In the genomic region with DNA sequence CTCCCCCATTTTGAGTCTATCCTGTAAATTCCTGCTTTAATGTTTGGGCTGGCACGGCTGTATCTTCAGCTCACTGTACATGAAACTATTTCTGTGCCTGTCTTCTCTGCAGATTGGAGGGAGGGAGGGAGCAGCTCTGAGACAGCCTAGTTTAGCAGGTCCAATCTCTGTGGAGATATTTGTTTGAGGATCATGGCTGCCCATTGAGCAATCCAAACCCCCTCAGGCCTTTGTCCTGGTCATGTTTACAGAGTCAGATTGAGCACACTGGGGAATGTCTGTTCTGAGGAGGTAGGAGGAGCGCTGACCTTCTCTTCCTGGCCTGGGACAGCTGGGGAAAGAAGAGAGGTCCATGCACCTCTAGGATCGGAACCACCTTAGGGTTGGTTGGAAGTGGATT, we compare ENCODE assay signal across 23 mouse cellular contexts. TPM values are rescaled to one million over a fixed set of nuclear protein-coding genes. Genes with fewer than 3 reads are reported as not detected.
A peak's percentile ranks its signal among the peaks of the same experiment; 100 is the strongest.
DNase-seq lines count a peak whose midpoint lies in the region; ATAC-seq and TF ChIP-seq lines count a peak whose summit lies in the region.
"Had no signal": no experiment of that assay in that cellular context is flagged by ENCODE, and none has a peak within 500 bp of the region (broad histone marks: within the 10 kb centered on the region; RNA-seq: fewer than 3 reads in every experiment).

No protein-coding gene starts in this region.

- peak; percentile 37; the same call in 1 of the 2 replicates for ATAC-seq in heart, postnatal 0 days (ENCODE audit: insufficient read depth, low read depth)
- peak; percentile 92 for ATAC-seq in liver, embryonic 16.5 days (ENCODE audit: low read depth)
- ATAC-seq: forebrain, embryonic 14.5 days; hindbrain, embryonic 16.5 days; intestine, embryonic 15.5 days; midbrain, embryonic 13.5 days; Patski had no signal

- no peaks in the 10 kb centered on the region for H3K36me3 ChIP-seq in heart, postnatal 0 days (replicated peaks; ENCODE audit: control insufficient read depth, insufficient read depth, low read length)
- no peaks in the 10 kb centered on the region for H3K36me3 ChIP-seq in liver, adult 2 months (ENCODE audit: control insufficient read depth, insufficient read depth, low read length)
- no peaks in the 10 kb centered on the region for H3K36me3 ChIP-seq in liver, embryonic 16.5 days (ENCODE audit: control insufficient read depth, insufficient read depth)
- H3K36me3 ChIP-seq: intestine, embryonic 15.5 days; kidney, embryonic 15.5 days; limb, embryonic 10.5 days; midbrain, embryonic 13.5 days had no signal

- intact Hi-C loops in heart, postnatal 14 days (cut with DNase I), result no loop called here

- no peak for TF ChIP-seq EP300 in heart, postnatal 0 days (IDR thresholded peaks at IDR 0.05; ENCODE audit: low read depth)

- H3K27me3 ChIP-seq in heart, postnatal 0 days (ENCODE audit: control insufficient read depth, insufficient read depth, low read length), result no peaks in the 10 kb centered on the region
- H3K27me3 ChIP-seq in liver, adult 2 months (ENCODE audit: control insufficient read depth, insufficient read depth, low read length), result no peaks in the 10 kb centered on the region
- H3K27me3 ChIP-seq in liver, embryonic 16.5 days (ENCODE audit: control insufficient read depth, insufficient read depth, low read depth, low read length), result no peaks in the 10 kb centered on the region
- H3K27me3 ChIP-seq: intestine, embryonic 15.5 days; kidney, embryonic 15.5 days; midbrain, embryonic 13.5 days; Patski had no signal

- H3K9me3 ChIP-seq in heart, postnatal 0 days (replicated peaks; ENCODE audit: control insufficient read depth, low read length), result no peaks in the 10 kb centered on the region
- H3K9me3 ChIP-seq in liver, embryonic 16.5 days (replicated peaks; ENCODE audit: control insufficient read depth, low read length), result no peaks in the 10 kb centered on the region
- H3K9me3 ChIP-seq: intestine, embryonic 15.5 days; kidney, embryonic 15.5 days; limb, embryonic 10.5 days; megakaryocyte, embryonic 14.5 days; midbrain, embryonic 13.5 days had no signal

- H3K4me2 ChIP-seq in heart, postnatal 0 days (ENCODE audit: low read depth, low read length), result no peak overlapping the region
- no peak overlapping the region for H3K4me2 ChIP-seq in liver, embryonic 16.5 days (ENCODE audit: low read depth, low read length)
- H3K4me2 ChIP-seq: heart, embryonic 11.5 days; intestine, embryonic 15.5 days; kidney, embryonic 15.5 days; midbrain, embryonic 13.5 days had no signal

- TF ChIP-seq CTCF in heart, postnatal 0 days (IDR thresholded peaks at IDR 0.05; ENCODE audit: low read depth), result no peak
- no peak for TF ChIP-seq CTCF in liver, adult 2 months (IDR thresholded peaks at IDR 0.05; ENCODE audit: low read depth, low read length)

- no peak overlapping the region for H3K9ac ChIP-seq in heart, postnatal 0 days (replicated peaks; ENCODE audit: low read depth, low read length)
- H3K9ac ChIP-seq in liver, adult 2 months (ENCODE audit: low read depth, low read length), result no peak overlapping the region
- no peak overlapping the region for H3K9ac ChIP-seq in liver, embryonic 16.5 days (ENCODE audit: low read depth, low read length)
- H3K9ac ChIP-seq: intestine, embryonic 15.5 days; kidney, embryonic 15.5 days; midbrain, embryonic 13.5 days had no signal

- H3K79me2 ChIP-seq in liver, adult 2 months (ENCODE audit: control insufficient read depth, insufficient read depth, low read length), result no peaks in the 10 kb centered on the region

- peak overlapping the region; percentile 47 for H3K27ac ChIP-seq in heart, postnatal 0 days (ENCODE audit: low read depth)
- peak overlapping the region; percentile 50 for H3K27ac ChIP-seq in liver, adult 2 months (replicated peaks; ENCODE audit: insufficient read depth, low read depth, low read length)
- H3K27ac ChIP-seq in liver, embryonic 16.5 days (ENCODE audit: low read length), result peak overlapping the region; percentile 70
- H3K27ac ChIP-seq: gastrocnemius, adult 2 months; intestine, embryonic 15.5 days; kidney, embryonic 15.5 days; limb, embryonic 10.5 days; midbrain, embryonic 13.5 days had no signal

- TF ChIP-seq POLR2A in liver, adult 2 months (IDR thresholded peaks at IDR 0.05; ENCODE audit: extremely low read depth, insufficient read depth, low read length), result no peak

- peaks cover 25% of the 10 kb centered on the region for H3K4me1 ChIP-seq in heart, postnatal 0 days (ENCODE audit: control insufficient read depth, insufficient read depth)
- peaks cover 14% of the 10 kb centered on the region for H3K4me1 ChIP-seq in liver, adult 2 months (ENCODE audit: control insufficient read depth, insufficient read depth, low read length)
- no peaks in the 10 kb centered on the region for H3K4me1 ChIP-seq in liver, embryonic 16.5 days (ENCODE audit: control insufficient read depth, low read depth, low read length)
- H3K4me1 ChIP-seq: intestine, embryonic 15.5 days; kidney, embryonic 15.5 days; megakaryocyte, embryonic 14.5 days; midbrain, embryonic 13.5 days had no signal

- DNase-seq in heart, postnatal 0 days (ENCODE audit: low spot score), result no peak
- DNase-seq in heart, postnatal 14 days, result no peak
- peak; percentile 14 for DNase-seq in adipocyte (ENCODE audit: low spot score)
- peak; percentile 95 for DNase-seq in liver, adult 2 months (ENCODE audit: extremely low read depth, low read depth, low spot score)
- DNase-seq in layer of hippocampus, adult 11-12 months (ENCODE audit: low spot score), result no peak
- no peak for DNase-seq in adrenal gland, adult 18-20 months (ENCODE audit: low spot score in 2 of 2)
- DNase-seq: adrenal gland, postnatal 10 days; cerebellum, adult 9-10 months; gastrocnemius, adult 2 months; heart, postnatal 4 days; kidney, postnatal 36 days; lung, postnatal 14 days; thymus, postnatal 14 days had no signal

- WGBS in heart, postnatal 0 days, result 63% methylated on average over 3 of the region's 3 CpGs
- 27% methylated on average over 3 of the region's 3 CpGs for WGBS in liver, adult 2 months
- 54% methylated on average over 3 of the region's 3 CpGs for WGBS in liver, embryonic 16.5 days (ENCODE audit: insufficient replicate concordance)

- no peak overlapping the region for H3K4me3 ChIP-seq in heart, postnatal 0 days (ENCODE audit: low read depth, low read length)
- H3K4me3 ChIP-seq in liver, adult 2 months (ENCODE audit: insufficient read depth, low read depth, low read length), result peak overlapping the region; percentile 5; the same call in 1 of the 2 replicates
- H3K4me3 ChIP-seq in liver, embryonic 16.5 days (ENCODE audit: low read depth, low read length), result no peak overlapping the region
- H3K4me3 ChIP-seq: gastrocnemius, adult 2 months; intestine, embryonic 15.5 days; kidney, embryonic 15.5 days; limb, embryonic 10.5 days; megakaryocyte, embryonic 14.5 days; midbrain, embryonic 13.5 days had no signal

RNA-seq across cellular contexts. Expression of gene Flvcr2, which starts 19.9 kb away (rescaled TPM):
- 16.2 and 28.2 TPM in 2 replicates for total RNA-seq in heart, postnatal 0 days (2014; rRNA removed; ENCODE audit: low replicate concordance)
- 7.3 and 9.7 TPM in 2 replicates for polyA plus RNA-seq in heart, postnatal 0 days (2015; fragmentation: Nextera tagmentation; extraction: Ambion mirVana)
- 1 to 10 TPM; 2.6 to 2.9 TPM for total RNA-seq in heart, postnatal 14 days (2021)
- 2.8 and 11.9 TPM in 2 replicates for total RNA-seq in liver, adult 2 months (2014; rRNA removed)
- polyA plus RNA-seq in liver, adult 2 months (2012; rRNA removed), result 2.8 and 4.1 TPM in 2 replicates
- 8.8 and 10.0 TPM in 2 replicates for polyA plus RNA-seq in liver, embryonic 16.5 days (2015; fragmentation: Nextera tagmentation; extraction: Ambion mirVana)
- 1 to 10 TPM; 4.1 to 4.3 TPM for total RNA-seq in adrenal gland, adult 18-20 months (2021)

RNA-seq across cellular contexts. Expression of gene Erg28, which starts 58.1 kb away (rescaled TPM):
- total RNA-seq in heart, postnatal 0 days (2014; rRNA removed; ENCODE audit: low replicate concordance), result 14.2 and 28.8 TPM in 2 replicates
- polyA plus RNA-seq in heart, postnatal 0 days (2015; fragmentation: Nextera tagmentation; extraction: Ambion mirVana), result 27.7 and 30.2 TPM in 2 replicates
- total RNA-seq in heart, postnatal 14 days (2021), result 1 to 10 TPM; 6.2 to 7.3 TPM
- 87.0 and 90.1 TPM in 2 replicates for total RNA-seq in liver, adult 2 months (2014; rRNA removed)
- 127 and 130 TPM in 2 replicates for polyA plus RNA-seq in liver, adult 2 months (2012; rRNA removed)
- 83.0 and 90.3 TPM in 2 replicates for polyA plus RNA-seq in liver, embryonic 16.5 days (2015; fragmentation: Nextera tagmentation; extraction: Ambion mirVana)
- 10 to 100 TPM; 26.9 to 29.4 TPM for total RNA-seq in adrenal gland, adult 18-20 months (2021)

RNA-seq across cellular contexts. Expression of gene Ttll5, which starts 58.2 kb away (rescaled TPM):
- 16.8 and 21.2 TPM in 2 replicates for total RNA-seq in heart, postnatal 0 days (2014; rRNA removed; ENCODE audit: low replicate concordance)
- polyA plus RNA-seq in heart, postnatal 0 days (2015; fragmentation: Nextera tagmentation; extraction: Ambion mirVana), result 5.9 and 6.3 TPM in 2 replicates
- 10 to 100 TPM; 15.4 to 17.2 TPM for total RNA-seq in heart, postnatal 14 days (2021)
- total RNA-seq in liver, adult 2 months (2014; rRNA removed), result 12.1 and 13.1 TPM in 2 replicates
- polyA plus RNA-seq in liver, adult 2 months (2012; rRNA removed), result 6.7 and 7.6 TPM in 2 replicates
- polyA plus RNA-seq in liver, embryonic 16.5 days (2015; fragmentation: Nextera tagmentation; extraction: Ambion mirVana), result 4.9 and 6.0 TPM in 2 replicates
- total RNA-seq in adrenal gland, adult 18-20 months (2021), result 10 to 100 TPM; 19.2 to 20.2 TPM

Comparison
In these comparisons a context has a peak if more than half of its experiments do, and no peak if none do; other contexts are left out.
1. DNase-seq: peak in adipocyte (single experiment) and liver, adult 2 months (single experiment); none in heart, postnatal 0 days (single experiment), heart, postnatal 14 days (0 of 2), layer of hippocampus, adult 11-12 months (single experiment) and adrenal gland, adult 18-20 months (0 of 2).
2. Peak in every context shown above with its lines, with median percentiles within 50 percentile points of each other: H3K27ac ChIP-seq.